Mouse (Mus musculus) lung, embryonic 14.5 days (tissue): Measurements from ENCODE around the gene Trim69. TPM values are rescaled to one million over a fixed set of nuclear protein-coding genes. Genes with fewer than 3 reads are reported as not detected.
A peak's percentile ranks its signal among the peaks of the same experiment; 100 is the strongest.

Experiments
- ATAC-seq: fragments of 200-750 bp; cut with Nextera tagmentation; 2 replicates; pipeline ENCODE4 v1.8.0; 2017; ENCODE audit warnings: mild to moderate bottlenecking, moderate TSS enrichment, moderate library complexity; ENCODE audit not compliant: insufficient read depth
- DNase-seq: peaks from one replicate; pipeline ENCODE4 v3.0.0-alpha.2; 2015
- H3K27ac ChIP-seq: fragments of 300-500 bp; sonication (generic); 2 replicates; pipeline ENCODE4 v1.5.1; 2014; ENCODE audit warnings: low read depth, mild to moderate bottlenecking, moderate library complexity
- H3K27me3 ChIP-seq: fragments of 300-500 bp; sonication (generic); 2 replicates; pipeline ENCODE4 v1.6.1; 2014; ENCODE audit warnings: low read length, control low read depth; ENCODE audit not compliant: insufficient read depth
- H3K36me3 ChIP-seq: fragments of 300-500 bp; sonication (generic); 2 replicates; pipeline ENCODE4 v1.6.1; 2014; ENCODE audit warnings: control low read depth; ENCODE audit not compliant: insufficient read depth
- H3K4me1 ChIP-seq: fragments of 300-500 bp; sonication (generic); 2 replicates; pipeline ENCODE4 v1.6.1; 2014; ENCODE audit warnings: antibody characterized with exemption, control low read depth; ENCODE audit not compliant: insufficient read depth
- H3K4me2 ChIP-seq: fragments of 300-500 bp; sonication (generic); 2 replicates; pipeline ENCODE4 v1.6.1; 2014; ENCODE audit warnings: mild to moderate bottlenecking
- H3K4me3 ChIP-seq: fragments of 300-500 bp; sonication (generic); 2 replicates; pipeline ENCODE4 v1.5.1; 2014; ENCODE audit warnings: low read depth, low read length
- H3K9ac ChIP-seq: fragments of 300-500 bp; sonication (generic); 2 replicates; pipeline ENCODE4 v1.6.1; 2014
- H3K9me3 ChIP-seq: fragments of 300-500 bp; sonication (generic); 2 replicates; pipeline ENCODE4 v1.6.1; 2016; ENCODE audit warnings: low read depth, low read length, control low read depth
- CTCF ChIP-seq: IDR thresholded peaks from 2 replicates; pipeline ENCODE4 v1.5.1; 2016; ENCODE audit warnings: antibody characterized with exemption, low read depth
- WGBS: fragments of 180-500 bp; shearing (Covaris S2); extraction: QIAGEN DNeasy Blood & Tissue Kit; methylation state at CpG from one replicate; pipeline ENCODE4 v1.1.7; 2014; 5-methylcytosine and 5-hydroxymethylcytosine counted together
- polyA plus RNA-seq: library from polyadenylated mRNA; unstranded; fragments of >200 nt; fragmentation: Nextera tagmentation; extraction: Ambion mirVana; gene quantifications from 2 replicates; pipeline ENCODE4 v1.2.1, GENCODE M21; 2014

Gene Trim69
- polyA plus RNA-seq, 1 experiment from 2014 or later: not detected

- no peak for ATAC-seq
- WGBS: 79% methylated on average over 7 of the region's 7 CpGs
- H3K4me3 ChIP-seq: no peak overlapping the region
- H3K9ac ChIP-seq: no peak overlapping the region
- TF ChIP-seq CTCF: no peak
- no peak overlapping the region for H3K4me2 ChIP-seq
- peaks cover 23% of the 10 kb centered on the region for H3K36me3 ChIP-seq
- no peak overlapping the region for H3K27ac ChIP-seq
- DNase-seq: no peak
- no peaks in the 10 kb centered on the region for H3K27me3 ChIP-seq
- H3K9me3 ChIP-seq: no peaks in the 10 kb centered on the region
- peaks cover 10% of the 10 kb centered on the region; the same call in 1 of the 2 replicates for H3K4me1 ChIP-seq
Measured at GRCm38 (mm10) chr2:122153681-122154365, 6.7 kb upstream of the Trim69 start.

GRCm38 (mm10) chr2:122154479-122154878, 6.0 kb upstream of the Trim69 start:
- H3K4me2 ChIP-seq: no peak overlapping the region
- no peak for TF ChIP-seq CTCF
- H3K9ac ChIP-seq: no peak overlapping the region
- DNase-seq: no peak
- H3K4me1 ChIP-seq: peaks cover 9% of the 10 kb centered on the region; the same call in 1 of the 2 replicates
- peaks cover 23% of the 10 kb centered on the region for H3K36me3 ChIP-seq
- no peak overlapping the region for H3K27ac ChIP-seq
- no peak overlapping the region for H3K4me3 ChIP-seq
- no peaks in the 10 kb centered on the region for H3K27me3 ChIP-seq
- H3K9me3 ChIP-seq: no peaks in the 10 kb centered on the region
- ATAC-seq: no peak
- WGBS: 90% methylated on average over 2 of the region's 2 CpGs

- peaks cover 9% of the 10 kb centered on the region; the same call in 1 of the 2 replicates for H3K4me1 ChIP-seq
- H3K4me2 ChIP-seq: no peak overlapping the region
- no peaks in the 10 kb centered on the region for H3K9me3 ChIP-seq
- DNase-seq: no peak
- no peaks in the 10 kb centered on the region for H3K27me3 ChIP-seq
- no peak for ATAC-seq
- H3K36me3 ChIP-seq: peaks cover 23% of the 10 kb centered on the region
- 71% methylated on average over 2 of the region's 2 CpGs for WGBS
- no peak overlapping the region for H3K27ac ChIP-seq
- TF ChIP-seq CTCF: no peak
- no peak overlapping the region for H3K9ac ChIP-seq
- H3K4me3 ChIP-seq: no peak overlapping the region
Measured at GRCm38 (mm10) chr2:122155292-122155691, 5.2 kb upstream of the Trim69 start.

- WGBS: 82% methylated on average over 4 of the region's 4 CpGs
- H3K9ac ChIP-seq: no peak overlapping the region
- H3K27me3 ChIP-seq: no peaks in the 10 kb centered on the region
- H3K4me1 ChIP-seq: peaks cover 9% of the 10 kb centered on the region; the same call in 1 of the 2 replicates
- no peak overlapping the region for H3K4me2 ChIP-seq
- peaks cover 23% of the 10 kb centered on the region for H3K36me3 ChIP-seq
- no peak for TF ChIP-seq CTCF
- DNase-seq (no peak), ATAC-seq (no peak)
- no peak overlapping the region for H3K4me3 ChIP-seq
- H3K27ac ChIP-seq: no peak overlapping the region
- no peaks in the 10 kb centered on the region for H3K9me3 ChIP-seq
Measured at GRCm38 (mm10) chr2:122156051-122156700, 4.3 kb upstream of the Trim69 start.

GRCm38 (mm10) chr2:122157561-122157960, 2.9 kb upstream of the Trim69 start:
- H3K4me1 ChIP-seq: peaks cover 9% of the 10 kb centered on the region; the same call in 1 of the 2 replicates
- peaks cover 14% of the 10 kb centered on the region for H3K36me3 ChIP-seq
- no peaks in the 10 kb centered on the region for H3K27me3 ChIP-seq
- H3K9me3 ChIP-seq: no peaks in the 10 kb centered on the region
- ATAC-seq: no peak
- no peak for DNase-seq
- no peak overlapping the region for H3K4me3 ChIP-seq
- no peak overlapping the region for H3K4me2 ChIP-seq
- TF ChIP-seq CTCF: no peak
- H3K27ac ChIP-seq: no peak overlapping the region
- H3K9ac ChIP-seq: no peak overlapping the region

- peaks cover 9% of the 10 kb centered on the region for H3K36me3 ChIP-seq
- no peaks in the 10 kb centered on the region for H3K9me3 ChIP-seq
- H3K27ac ChIP-seq: peak overlapping the region; percentile 46; the same call in 1 of the 2 replicates
- 25% methylated on average over 6 of the region's 6 CpGs for WGBS
- no peak for TF ChIP-seq CTCF
- no peaks in the 10 kb centered on the region for H3K27me3 ChIP-seq
- no peak overlapping the region for H3K4me2 ChIP-seq
- peaks cover 9% of the 10 kb centered on the region; the same call in 1 of the 2 replicates for H3K4me1 ChIP-seq
- ATAC-seq: peak; percentile 39; the same call in 1 of the 2 replicates
- H3K4me3 ChIP-seq: no peak overlapping the region
- H3K9ac ChIP-seq: no peak overlapping the region
- peak; percentile 52 for DNase-seq
Measured at GRCm38 (mm10) chr2:122158362-122158802, 2.1 kb upstream of the Trim69 start.

GRCm38 (mm10) chr2:122159667-122160066, 833 bp upstream of the Trim69 start:
- peaks cover 9% of the 10 kb centered on the region; the same call in 1 of the 2 replicates for H3K4me1 ChIP-seq
- no peak for ATAC-seq

More at GRCm38 (mm10) chr2:122159667-122160066, 833 bp upstream of the Trim69 start:
- no peak overlapping the region for H3K4me2 ChIP-seq
- H3K9ac ChIP-seq: no peak overlapping the region
- DNase-seq: no peak
- no peak overlapping the region for H3K27ac ChIP-seq
- no peak for TF ChIP-seq CTCF
- H3K27me3 ChIP-seq: no peaks in the 10 kb centered on the region
- no peaks in the 10 kb centered on the region for H3K9me3 ChIP-seq
- peaks cover 5% of the 10 kb centered on the region; the same call in 1 of the 2 replicates for H3K36me3 ChIP-seq
- WGBS: 77% methylated on average over 6 of the region's 6 CpGs
- H3K4me3 ChIP-seq: no peak overlapping the region
